Mouse (Mus musculus): ENCODE data around the gene Cdc26.

- TF ChIP-seq POLR2A (IDR thresholded peaks at IDR 0.05; ENCODE audit: borderline replicate concordance, extremely low read depth, insufficient read depth, insufficient read length, poor library complexity, severe bottlenecking) (no peak), CTCF (IDR thresholded peaks at IDR 0.05; ENCODE audit: borderline replicate concordance, extremely low read depth, insufficient read depth, insufficient read length) (no peak)
These were observed 1.9 kb upstream of the Cdc26 start for GRCm38 (mm10) chr4:62410325-62410724.
